9 mouse cellular contexts compared by ENCODE assay signal in genomic region chr16:36473217-36474216, GRCm38 (mm10). TPM values are rescaled to one million over a fixed set of nuclear protein-coding genes. Genes with fewer than 3 reads are reported as not detected.
DNase-seq lines count a peak whose midpoint lies in the region; ATAC-seq lines count a peak whose summit lies in the region.
"Had no signal": no experiment of that assay in that cellular context is flagged by ENCODE, and none has a peak within 500 bp of the region (broad histone marks: within the 10 kb centered on the region; RNA-seq: fewer than 3 reads in every experiment).

No protein-coding gene starts in this region.

- H3K9ac ChIP-seq in embryonic facial prominence, embryonic 11.5 days (replicated peaks; ENCODE audit: low read length), result no peak overlapping the region
- H3K9ac ChIP-seq in kidney, embryonic 15.5 days, result no peak overlapping the region
- H3K9ac ChIP-seq in lung, embryonic 16.5 days (ENCODE audit: low read length), result no peak overlapping the region

- peak; percentile 15 for DNase-seq in gastrocnemius, postnatal 14 days
- DNase-seq in gastrocnemius, postnatal 4 days (ENCODE audit: low spot score in 2 of 2), result no peak
- DNase-seq in urinary bladder, postnatal 25 days (ENCODE audit: low spot score), result peak; percentile 56
- no peak for DNase-seq in urinary bladder, adult 2 months (ENCODE audit: low spot score)
- DNase-seq in embryonic facial prominence, embryonic 11.5 days (ENCODE audit: low spot score), result peak; percentile 66
- DNase-seq in thymus, postnatal 4 days, result peak; percentile 61

- no peaks in the 10 kb centered on the region for H3K9me3 ChIP-seq in embryonic facial prominence, embryonic 11.5 days (replicated peaks; ENCODE audit: control insufficient read depth, low read length)
- H3K9me3 ChIP-seq in kidney, embryonic 15.5 days (replicated peaks), result no peaks in the 10 kb centered on the region
- H3K9me3 ChIP-seq in lung, embryonic 16.5 days (ENCODE audit: control insufficient read depth, low read length), result peaks cover 2% of the 10 kb centered on the region; the same call in 1 of the 2 replicates

- no peak for ATAC-seq in embryonic facial prominence, embryonic 11.5 days (replicated peaks; ENCODE audit: insufficient number of reproducible peaks, low FRiP score, low TSS enrichment, low read depth)
- ATAC-seq in kidney, embryonic 15.5 days (replicated peaks; ENCODE audit: low FRiP score), result peak; percentile 84
- ATAC-seq in lung, embryonic 16.5 days (ENCODE audit: low read depth), result peak; percentile 26; the same call in 1 of the 2 replicates

- intact Hi-C loops in gastrocnemius, postnatal 14 days (cut with DNase I; ENCODE audit: low total_unique reads), result loop anchor here (5.0 to 10.0 kb wide), 3 partner anchors 151 to 541 kb away; partner anchors contain the start of gene Polq

- no peaks in the 10 kb centered on the region for H3K36me3 ChIP-seq in embryonic facial prominence, embryonic 11.5 days (replicated peaks; ENCODE audit: control insufficient read depth, insufficient read depth, low read depth, low read length)
- H3K36me3 ChIP-seq in kidney, embryonic 15.5 days, result no peaks in the 10 kb centered on the region
- H3K36me3 ChIP-seq in lung, embryonic 16.5 days (ENCODE audit: control insufficient read depth, insufficient read depth, low read length), result no peaks in the 10 kb centered on the region

- no peak overlapping the region for H3K4me3 ChIP-seq in embryonic facial prominence, embryonic 11.5 days (ENCODE audit: low read depth, low read length)
- H3K4me3 ChIP-seq in kidney, embryonic 15.5 days (replicated peaks), result no peak overlapping the region
- H3K4me3 ChIP-seq in lung, embryonic 16.5 days (ENCODE audit: low read length), result no peak overlapping the region

- no peak overlapping the region for H3K4me2 ChIP-seq in embryonic facial prominence, embryonic 11.5 days (ENCODE audit: low read depth, low read length)
- no peak overlapping the region for H3K4me2 ChIP-seq in kidney, embryonic 15.5 days
- H3K4me2 ChIP-seq in lung, embryonic 16.5 days (ENCODE audit: low read depth, low read length), result no peak overlapping the region

- no peaks in the 10 kb centered on the region for H3K27me3 ChIP-seq in embryonic facial prominence, embryonic 11.5 days (ENCODE audit: control insufficient read depth, insufficient read depth, low read length)
- no peaks in the 10 kb centered on the region for H3K27me3 ChIP-seq in kidney, embryonic 15.5 days
- no peaks in the 10 kb centered on the region for H3K27me3 ChIP-seq in lung, embryonic 16.5 days (ENCODE audit: control insufficient read depth, insufficient read depth, low read depth, low read length)

- 49% methylated on average over 17 of the region's 17 CpGs for WGBS in embryonic facial prominence, embryonic 11.5 days
- 38% methylated on average over 17 of the region's 17 CpGs for WGBS in kidney, embryonic 15.5 days
- 40% methylated on average over 17 of the region's 17 CpGs for WGBS in lung, embryonic 16.5 days

- no peaks in the 10 kb centered on the region for H3K4me1 ChIP-seq in embryonic facial prominence, embryonic 11.5 days (ENCODE audit: control insufficient read depth, insufficient read depth, low read length)
- no peaks in the 10 kb centered on the region for H3K4me1 ChIP-seq in kidney, embryonic 15.5 days
- no peaks in the 10 kb centered on the region for H3K4me1 ChIP-seq in lung, embryonic 16.5 days (replicated peaks; ENCODE audit: control insufficient read depth, insufficient read depth, low read length)

- H3K27ac ChIP-seq in embryonic facial prominence, embryonic 11.5 days (replicated peaks; ENCODE audit: low read depth, low read length), result no peak overlapping the region
- no peak overlapping the region for H3K27ac ChIP-seq in kidney, embryonic 15.5 days
- no peak overlapping the region for H3K27ac ChIP-seq in lung, embryonic 16.5 days (ENCODE audit: low read length)

RNA-seq across cellular contexts. Expression of gene Stfa3, which starts 18.3 kb away (rescaled TPM):
- total RNA-seq in gastrocnemius, postnatal 14 days (2021), result not detected
- total RNA-seq in gastrocnemius, postnatal 4 days (2021), result 1 to 10 TPM; 1.3 to 8.3 TPM
- polyA plus RNA-seq in urinary bladder, adult 2 months (2012; rRNA removed), result 0.23 TPM in 1 of 2 replicates, not detected in the other
- polyA plus RNA-seq in embryonic facial prominence, embryonic 11.5 days (2014; fragmentation: Nextera tagmentation; extraction: Ambion mirVana), result 0.82 and 1.4 TPM in 2 replicates
- polyA plus RNA-seq in kidney, embryonic 15.5 days (2015; fragmentation: Nextera tagmentation; extraction: Ambion mirVana), result 2.4 and 3.7 TPM in 2 replicates
- 1.0 and 3.3 TPM in 2 replicates for polyA plus RNA-seq in lung, embryonic 16.5 days (2015; fragmentation: Nextera tagmentation; extraction: Ambion mirVana)
- total RNA-seq: layer of hippocampus, adult 18-20 months had no signal

Comparison
In these comparisons a context has a peak if more than half of its experiments do, and no peak if none do; other contexts are left out.
1. DNase-seq: peak in gastrocnemius, postnatal 14 days (single experiment), urinary bladder, postnatal 25 days (single experiment), embryonic facial prominence, embryonic 11.5 days (single experiment) and thymus, postnatal 4 days (single experiment); none in gastrocnemius, postnatal 4 days (0 of 2) and urinary bladder, adult 2 months (single experiment).